Mouse (Mus musculus) heart, embryonic 11.5 days (tissue): Measurements from ENCODE around the gene Rragc. TPM values are rescaled to one million over a fixed set of nuclear protein-coding genes. Genes with fewer than 3 reads are reported as not detected.

Source experiments
- polyA plus RNA-seq: library from polyadenylated mRNA; unstranded; fragments of >200 nt; fragmentation: Nextera tagmentation; extraction: Ambion mirVana; gene quantifications from 2 replicates; pipeline ENCODE4 v1.2.1, GENCODE M21; 2014

Rragc gene
- polyA plus RNA-seq, 1 experiment from 2014 or later, result 39.0 TPM

Other genes with a start within 250 kb of the Rragc start
- 68.5 and 108 TPM in 2 replicates for gene Macf1, start 233.1 kb upstream of the Rragc start, polyA plus RNA-seq
- 490 and 495 TPM in 2 replicates for gene Ndufs5, start 199.2 kb upstream of the Rragc start, polyA plus RNA-seq
- 65.8 and 66.8 TPM in 2 replicates for gene Akirin1, start 167.1 kb upstream of the Rragc start, polyA plus RNA-seq
- gene Rhbdl2, start 129.6 kb upstream of the Rragc start, polyA plus RNA-seq, result 1.9 and 2.1 TPM in 2 replicates
- gene 4933427I04Rik, start 57.8 kb upstream of the Rragc start, polyA plus RNA-seq, result not detected in 2 replicates
- gene Mycbp, start 12.6 kb upstream of the Rragc start, polyA plus RNA-seq, result 67.3 and 72.3 TPM in 2 replicates
- gene 4930535I16Rik, start 576 bp downstream of the Rragc start, polyA plus RNA-seq, result not detected in 2 replicates